Mouse (Mus musculus): Measurements from ENCODE around the gene Cntnap2. TPM values are rescaled to one million over a fixed set of nuclear protein-coding genes. Genes with fewer than 3 reads are reported as not detected.

Gene Cntnap2
- polyA plus RNA-seq, 1 experiment from 2014 or later = 6.9 TPM

- 90% methylated on average over 2 of the region's 2 CpGs for WGBS
- ATAC-seq (ENCODE audit: insufficient read depth, low FRiP score, low TSS enrichment) (no peak), DNase-seq (ENCODE audit: low spot score) (no peak)
- H3K4me3 ChIP-seq (ENCODE audit: low read depth, low read length) = no peak overlapping the region
- H3K9ac ChIP-seq (ENCODE audit: low read length) = no peak overlapping the region
- no peaks in the 10 kb centered on the region for H3K9me3 ChIP-seq (ENCODE audit: control insufficient read depth, low read length)
- H3K36me3 ChIP-seq (ENCODE audit: control insufficient read depth, insufficient read depth, low read length) = no peaks in the 10 kb centered on the region
- no peaks in the 10 kb centered on the region for H3K27me3 ChIP-seq (ENCODE audit: control insufficient read depth, insufficient read depth, low read length)
- no peak overlapping the region for H3K27ac ChIP-seq (ENCODE audit: low read depth, low read length)
- H3K4me2 ChIP-seq (ENCODE audit: low read depth) = no peak overlapping the region
- no peaks in the 10 kb centered on the region for H3K4me1 ChIP-seq (ENCODE audit: control insufficient read depth, insufficient read depth, low read length)
Observed at GRCm38 (mm10) chr6:45271537-45271936, 212.4 kb downstream of the Cntnap2 start.

DNA sequence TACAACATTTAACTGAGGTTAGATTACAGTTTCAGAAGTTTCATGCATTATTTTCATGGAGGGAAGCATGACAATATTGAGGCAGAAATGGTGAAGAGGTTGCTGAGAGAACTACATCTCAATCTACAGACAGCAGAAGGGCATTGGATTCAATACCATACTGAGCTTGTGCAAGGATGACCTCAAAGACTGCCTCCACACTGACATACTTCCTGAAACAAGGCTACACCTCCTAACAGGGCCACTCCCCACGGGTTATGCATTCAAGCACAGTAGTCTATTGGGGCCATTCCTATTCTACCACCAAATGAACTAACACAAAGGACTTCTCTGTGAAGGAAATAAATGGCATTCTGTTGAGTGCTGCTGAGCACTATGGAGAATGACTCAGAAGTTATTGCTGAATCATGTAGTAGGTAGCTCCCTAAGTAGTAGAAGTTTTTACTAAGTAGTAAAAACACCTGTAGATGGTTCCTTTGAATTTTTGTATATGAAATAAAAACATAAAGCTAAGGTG, 214.2 kb downstream of the Cntnap2 start:
- no peaks in the 10 kb centered on the region for H3K36me3 ChIP-seq (ENCODE audit: control insufficient read depth, insufficient read depth, low read length)
- no peaks in the 10 kb centered on the region for H3K4me1 ChIP-seq (ENCODE audit: control insufficient read depth, insufficient read depth, low read length)
- DNase-seq (ENCODE audit: low spot score) = no peak
- 32% methylated on average over 1 of the region's 1 CpGs for WGBS
- H3K4me2 ChIP-seq (ENCODE audit: low read depth) = no peak overlapping the region
- no peak overlapping the region for H3K27ac ChIP-seq (ENCODE audit: low read depth, low read length)
- no peaks in the 10 kb centered on the region for H3K9me3 ChIP-seq (ENCODE audit: control insufficient read depth, low read length)
- H3K4me3 ChIP-seq (ENCODE audit: low read depth, low read length) = no peak overlapping the region
- no peak for ATAC-seq (ENCODE audit: insufficient read depth, low FRiP score, low TSS enrichment)
- no peaks in the 10 kb centered on the region for H3K27me3 ChIP-seq (ENCODE audit: control insufficient read depth, insufficient read depth, low read length)
- no peak overlapping the region for H3K9ac ChIP-seq (ENCODE audit: low read length)

GRCm38 (mm10) chr6:45290154-45290553, 231.0 kb downstream of the Cntnap2 start:
- no peaks in the 10 kb centered on the region for H3K36me3 ChIP-seq (ENCODE audit: control insufficient read depth, insufficient read depth, low read length)
- no peaks in the 10 kb centered on the region for H3K27me3 ChIP-seq (ENCODE audit: control insufficient read depth, insufficient read depth, low read length)
- 76% methylated on average over 1 of the region's 1 CpGs for WGBS
- no peak overlapping the region for H3K4me2 ChIP-seq (ENCODE audit: low read depth)
- no peaks in the 10 kb centered on the region for H3K4me1 ChIP-seq (ENCODE audit: control insufficient read depth, insufficient read depth, low read length)
- ATAC-seq (ENCODE audit: insufficient read depth, low FRiP score, low TSS enrichment) (no peak), DNase-seq (ENCODE audit: low spot score) (no peak)
- no peak overlapping the region for H3K27ac ChIP-seq (ENCODE audit: low read depth, low read length)
- no peaks in the 10 kb centered on the region for H3K9me3 ChIP-seq (ENCODE audit: control insufficient read depth, low read length)
- no peak overlapping the region for H3K4me3 ChIP-seq (ENCODE audit: low read depth, low read length)
- no peak overlapping the region for H3K9ac ChIP-seq (ENCODE audit: low read length)

DNA sequence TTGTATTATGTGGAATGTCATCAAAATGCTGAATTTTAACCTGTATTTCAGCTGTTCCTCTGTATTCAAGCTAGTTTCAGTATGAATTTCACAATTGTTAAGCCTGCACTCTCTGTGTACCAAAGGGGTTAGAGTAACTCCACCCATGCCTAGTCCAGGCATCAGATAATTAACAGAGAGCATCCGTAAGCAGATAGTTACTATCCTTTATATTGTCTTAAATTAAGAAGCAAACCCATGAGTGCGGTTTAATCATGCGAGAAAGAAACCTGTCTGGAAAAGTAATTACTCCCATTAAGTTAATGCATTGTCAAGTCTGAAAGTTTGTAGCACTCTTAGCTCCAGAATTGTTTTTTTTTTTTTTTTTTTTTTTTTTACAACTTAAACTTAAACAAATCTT, 258.3 kb downstream of the Cntnap2 start:
- Histone ChIP-seq H3K27ac (ENCODE audit: low read depth, low read length) (no peak overlapping the region), H3K27me3 (ENCODE audit: control insufficient read depth, insufficient read depth, low read length) (no peaks in the 10 kb centered on the region), H3K9me3 (ENCODE audit: control insufficient read depth, low read length) (no peaks in the 10 kb centered on the region), H3K4me3 (ENCODE audit: low read depth, low read length) (no peak overlapping the region), H3K4me1 (ENCODE audit: control insufficient read depth, insufficient read depth, low read length) (no peaks in the 10 kb centered on the region), H3K4me2 (ENCODE audit: low read depth) (no peak overlapping the region), H3K9ac (ENCODE audit: low read length) (no peak overlapping the region), H3K36me3 (ENCODE audit: control insufficient read depth, insufficient read depth, low read length) (no peaks in the 10 kb centered on the region)
- 76% methylated on average over 3 of the region's 3 CpGs for WGBS
- DNase-seq (ENCODE audit: low spot score) = no peak
- ATAC-seq (ENCODE audit: insufficient read depth, low FRiP score, low TSS enrichment) = no peak

GRCm38 (mm10) chr6:45323505-45323904, 264.3 kb downstream of the Cntnap2 start:
- H3K36me3 ChIP-seq (ENCODE audit: control insufficient read depth, insufficient read depth, low read length) = no peaks in the 10 kb centered on the region
- no peaks in the 10 kb centered on the region for H3K9me3 ChIP-seq (ENCODE audit: control insufficient read depth, low read length)
- ATAC-seq (ENCODE audit: insufficient read depth, low FRiP score, low TSS enrichment) (no peak), DNase-seq (ENCODE audit: low spot score) (peak; percentile 42)
- no peak overlapping the region for H3K4me2 ChIP-seq (ENCODE audit: low read depth)
- H3K4me1 ChIP-seq (ENCODE audit: control insufficient read depth, insufficient read depth, low read length) = no peaks in the 10 kb centered on the region
- H3K27me3 ChIP-seq (ENCODE audit: control insufficient read depth, insufficient read depth, low read length) = no peaks in the 10 kb centered on the region
- H3K4me3 ChIP-seq (ENCODE audit: low read depth, low read length) = no peak overlapping the region
- H3K27ac ChIP-seq (ENCODE audit: low read depth, low read length) = no peak overlapping the region
- no peak overlapping the region for H3K9ac ChIP-seq (ENCODE audit: low read length)
- 8% methylated on average over 2 of the region's 2 CpGs for WGBS

GRCm38 (mm10) chr6:45327952-45328485, 268.9 kb downstream of the Cntnap2 start:
- ATAC-seq (ENCODE audit: insufficient read depth, low FRiP score, low TSS enrichment) (peak; percentile 41; the same call in 1 of the 2 replicates), DNase-seq (ENCODE audit: low spot score) (no peak)
- 67% methylated on average over 3 of the region's 3 CpGs for WGBS
- H3K9me3 ChIP-seq (ENCODE audit: control insufficient read depth, low read length) = no peaks in the 10 kb centered on the region
- H3K9ac ChIP-seq (ENCODE audit: low read length) = no peak overlapping the region
- H3K4me2 ChIP-seq (ENCODE audit: low read depth) = no peak overlapping the region
- H3K36me3 ChIP-seq (ENCODE audit: control insufficient read depth, insufficient read depth, low read length) = no peaks in the 10 kb centered on the region
- H3K4me3 ChIP-seq (ENCODE audit: low read depth, low read length) = no peak overlapping the region
- H3K27me3 ChIP-seq (ENCODE audit: control insufficient read depth, insufficient read depth, low read length) = no peaks in the 10 kb centered on the region
- no peaks in the 10 kb centered on the region for H3K4me1 ChIP-seq (ENCODE audit: control insufficient read depth, insufficient read depth, low read length)
- no peak overlapping the region for H3K27ac ChIP-seq (ENCODE audit: low read depth, low read length)

- DNase-seq (ENCODE audit: low spot score) (no peak), ATAC-seq (ENCODE audit: insufficient read depth, low FRiP score, low TSS enrichment) (no peak)
- no peaks in the 10 kb centered on the region for H3K36me3 ChIP-seq (ENCODE audit: control insufficient read depth, insufficient read depth, low read length)
- H3K9me3 ChIP-seq (ENCODE audit: control insufficient read depth, low read length) = no peaks in the 10 kb centered on the region
- no peak overlapping the region for H3K27ac ChIP-seq (ENCODE audit: low read depth, low read length)
- H3K4me1 ChIP-seq (ENCODE audit: control insufficient read depth, insufficient read depth, low read length) = no peaks in the 10 kb centered on the region
- no peaks in the 10 kb centered on the region for H3K27me3 ChIP-seq (ENCODE audit: control insufficient read depth, insufficient read depth, low read length)
- H3K9ac ChIP-seq (ENCODE audit: low read length) = no peak overlapping the region
- no peak overlapping the region for H3K4me2 ChIP-seq (ENCODE audit: low read depth)
- WGBS = 81% methylated on average over 2 of the region's 2 CpGs
- H3K4me3 ChIP-seq (ENCODE audit: low read depth, low read length) = no peak overlapping the region
Observed at GRCm38 (mm10) chr6:45345396-45345795, 286.2 kb downstream of the Cntnap2 start.

- H3K9me3 ChIP-seq (ENCODE audit: control insufficient read depth, low read length) = no peaks in the 10 kb centered on the region
- H3K27ac ChIP-seq (ENCODE audit: low read depth, low read length) = no peak overlapping the region
- no peaks in the 10 kb centered on the region for H3K27me3 ChIP-seq (ENCODE audit: control insufficient read depth, insufficient read depth, low read length)
- H3K4me3 ChIP-seq (ENCODE audit: low read depth, low read length) = no peak overlapping the region
- H3K9ac ChIP-seq (ENCODE audit: low read length) = no peak overlapping the region
- ATAC-seq (ENCODE audit: insufficient read depth, low FRiP score, low TSS enrichment) = no peak
- no peaks in the 10 kb centered on the region for H3K4me1 ChIP-seq (ENCODE audit: control insufficient read depth, insufficient read depth, low read length)
- no peak for DNase-seq (ENCODE audit: low spot score)
- no peaks in the 10 kb centered on the region for H3K36me3 ChIP-seq (ENCODE audit: control insufficient read depth, insufficient read depth, low read length)
- H3K4me2 ChIP-seq (ENCODE audit: low read depth) = no peak overlapping the region
Observed at GRCm38 (mm10) chr6:45345953-45346352, 286.8 kb downstream of the Cntnap2 start.

- 4% methylated on average over 1 of the region's 1 CpGs for WGBS
- no peak overlapping the region for H3K9ac ChIP-seq (ENCODE audit: low read length)
- no peak overlapping the region for H3K4me2 ChIP-seq (ENCODE audit: low read depth)
- H3K4me1 ChIP-seq (ENCODE audit: control insufficient read depth, insufficient read depth, low read length) = no peaks in the 10 kb centered on the region
- H3K4me3 ChIP-seq (ENCODE audit: low read depth, low read length) = no peak overlapping the region
- H3K27ac ChIP-seq (ENCODE audit: low read depth, low read length) = no peak overlapping the region
- no peaks in the 10 kb centered on the region for H3K27me3 ChIP-seq (ENCODE audit: control insufficient read depth, insufficient read depth, low read length)
- no peaks in the 10 kb centered on the region for H3K9me3 ChIP-seq (ENCODE audit: control insufficient read depth, low read length)
- no peaks in the 10 kb centered on the region for H3K36me3 ChIP-seq (ENCODE audit: control insufficient read depth, insufficient read depth, low read length)
- no peak for DNase-seq (ENCODE audit: low spot score)
- ATAC-seq (ENCODE audit: insufficient read depth, low FRiP score, low TSS enrichment) = no peak
Observed at GRCm38 (mm10) chr6:45366442-45366841, 307.3 kb downstream of the Cntnap2 start.

Measured in neural tube, embryonic 11.5 days (tissue).